In the genomic region with DNA sequence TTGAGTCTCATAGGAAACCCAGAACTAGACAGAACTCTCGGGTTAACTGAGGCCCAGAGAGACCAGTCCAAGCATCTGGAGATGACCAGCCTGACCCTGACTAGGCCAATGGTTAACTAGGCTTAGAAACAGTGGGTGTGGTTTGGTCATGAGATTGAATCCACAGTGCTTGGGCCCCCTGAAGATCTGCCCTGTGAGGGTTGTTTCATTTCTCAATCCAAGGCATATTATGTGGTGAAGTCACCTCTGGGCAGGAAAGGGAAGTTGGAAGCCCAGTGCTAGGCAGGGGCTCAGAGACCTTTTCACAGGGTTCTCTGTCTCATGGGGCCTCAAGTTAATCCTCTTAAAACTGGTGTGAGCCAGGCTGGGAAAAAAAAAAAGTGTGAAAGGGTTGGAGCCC, we compare ENCODE assay signal across 8 mouse cellular contexts. TPM values are rescaled to one million over a fixed set of nuclear protein-coding genes. Genes with fewer than 3 reads are reported as not detected.
DNase-seq lines count a peak whose midpoint lies in the region; ATAC-seq and TF ChIP-seq lines count a peak whose summit lies in the region.

No protein-coding gene starts in this region.

- no peaks in the 10 kb centered on the region for H3K36me3 ChIP-seq in heart, embryonic 15.5 days
- no peaks in the 10 kb centered on the region for H3K36me3 ChIP-seq in heart, adult 2 months (ENCODE audit: control insufficient read depth, insufficient read depth, low read length)
- peaks cover 23% of the 10 kb centered on the region; the same call in 1 of the 2 replicates for H3K36me3 ChIP-seq in intestine, postnatal 0 days (ENCODE audit: control insufficient read depth, insufficient read depth)
- peaks cover 14% of the 10 kb centered on the region; the same call in 1 of the 2 replicates for H3K36me3 ChIP-seq in midbrain, embryonic 13.5 days

- intact Hi-C loops in heart, adult 2 months (cut with DNase I) = no loop called here

- peak overlapping the region; percentile 95 for H3K4me3 ChIP-seq in heart, embryonic 15.5 days
- no peak overlapping the region for H3K4me3 ChIP-seq in heart, adult 2 months
- peak overlapping the region; percentile 78 for H3K4me3 ChIP-seq in intestine, postnatal 0 days (ENCODE audit: low read depth, low read length)
- peak overlapping the region; percentile 66 for H3K4me3 ChIP-seq in midbrain, embryonic 13.5 days (replicated peaks)

- no peak for TF ChIP-seq CTCF in heart, adult 2 months (IDR thresholded peaks at IDR 0.05)
- TF ChIP-seq CTCF in intestine, postnatal 0 days (IDR thresholded peaks at IDR 0.05; ENCODE audit: low read depth) = no peak

- no peaks in the 10 kb centered on the region for H3K9me3 ChIP-seq in heart, embryonic 15.5 days (replicated peaks)
- H3K9me3 ChIP-seq in intestine, postnatal 0 days (ENCODE audit: control insufficient read depth) = no peaks in the 10 kb centered on the region
- H3K9me3 ChIP-seq in midbrain, embryonic 13.5 days = no peaks in the 10 kb centered on the region

- TF ChIP-seq EP300 in heart, adult 2 months (IDR thresholded peaks at IDR 0.05; ENCODE audit: insufficient read depth, low read depth, low read length) = no peak

- H3K79me2 ChIP-seq in heart, adult 2 months (replicated peaks; ENCODE audit: control insufficient read depth, insufficient read depth, low read length) = no peaks in the 10 kb centered on the region

- TF ChIP-seq POLR2A in heart, adult 2 months (IDR thresholded peaks at IDR 0.05; ENCODE audit: insufficient read depth, low read depth, low read length) = no peak

- no peak for DNase-seq in heart, adult 2 months
- peak; percentile 87 for DNase-seq in adipocyte (ENCODE audit: low spot score)
- DNase-seq in thymus, postnatal 4 days = no peak
- DNase-seq in adrenal gland, postnatal 4 days (ENCODE audit: low spot score in 2 of 2) = no peak
- no peak for DNase-seq in left cerebral cortex, adult 18-20 months (ENCODE audit: low spot score in 2 of 2)

- 0 out of 2 replicates have a peak overlapping the region, but pooled peaks have one; percentile 95 for H3K9ac ChIP-seq in heart, embryonic 15.5 days
- no peak overlapping the region for H3K9ac ChIP-seq in heart, adult 2 months (ENCODE audit: low read depth, low read length)
- peak overlapping the region; percentile 44 for H3K9ac ChIP-seq in intestine, postnatal 0 days (ENCODE audit: low read depth, low read length)
- peak overlapping the region; percentile 87 for H3K9ac ChIP-seq in midbrain, embryonic 13.5 days (replicated peaks)

- no peak for ATAC-seq in heart, embryonic 15.5 days (replicated peaks; ENCODE audit: insufficient number of reproducible peaks, insufficient read depth, low FRiP score, low read depth)
- ATAC-seq in intestine, postnatal 0 days = peak; percentile 35
- ATAC-seq in midbrain, embryonic 13.5 days = no peak

- WGBS in heart, embryonic 15.5 days = 63% methylated on average over 1 of the region's 1 CpGs
- WGBS in heart, adult 2 months = 62% methylated on average over 1 of the region's 1 CpGs
- WGBS in intestine, postnatal 0 days = 47% methylated on average over 1 of the region's 1 CpGs
- WGBS in midbrain, embryonic 13.5 days = 63% methylated on average over 1 of the region's 1 CpGs

- H3K4me2 ChIP-seq in heart, embryonic 15.5 days = peak overlapping the region; percentile 98
- peak overlapping the region; percentile 95 for H3K4me2 ChIP-seq in intestine, postnatal 0 days (replicated peaks; ENCODE audit: low read depth)
- peak overlapping the region; percentile 99 for H3K4me2 ChIP-seq in midbrain, embryonic 13.5 days (replicated peaks)

- no peaks in the 10 kb centered on the region for H3K27me3 ChIP-seq in heart, embryonic 15.5 days
- no peaks in the 10 kb centered on the region for H3K27me3 ChIP-seq in heart, adult 2 months (ENCODE audit: control insufficient read depth, insufficient read depth, low read length)
- H3K27me3 ChIP-seq in intestine, postnatal 0 days (replicated peaks; ENCODE audit: control insufficient read depth, insufficient read depth, low read length) = no peaks in the 10 kb centered on the region
- peaks cover 20% of the 10 kb centered on the region for H3K27me3 ChIP-seq in midbrain, embryonic 13.5 days

- H3K27ac ChIP-seq in heart, embryonic 15.5 days = peak overlapping the region; percentile 78
- no peak overlapping the region for H3K27ac ChIP-seq in heart, adult 2 months
- H3K27ac ChIP-seq in intestine, postnatal 0 days (ENCODE audit: low read depth, low read length) = peak overlapping the region; percentile 87
- H3K27ac ChIP-seq in midbrain, embryonic 13.5 days = no peak overlapping the region

- H3K4me1 ChIP-seq in heart, embryonic 15.5 days (replicated peaks) = peaks cover 71% of the 10 kb centered on the region
- H3K4me1 ChIP-seq in heart, adult 2 months (ENCODE audit: control insufficient read depth, insufficient read depth, low read length) = peaks cover 9% of the 10 kb centered on the region
- H3K4me1 ChIP-seq in intestine, postnatal 0 days (replicated peaks; ENCODE audit: control insufficient read depth, insufficient read depth, low read length) = peaks cover 21% of the 10 kb centered on the region
- H3K4me1 ChIP-seq in midbrain, embryonic 13.5 days (replicated peaks) = peaks cover 49% of the 10 kb centered on the region

RNA-seq across cellular contexts. Expression of a gene that starts 1.6 kb away (rescaled TPM):
- polyA plus RNA-seq in heart, embryonic 15.5 days (2015; fragmentation: Nextera tagmentation; extraction: Ambion mirVana) = 11.7 and 22.3 TPM in 2 replicates
- 10 to 100 TPM; 10.6 to 11.1 TPM for total RNA-seq in heart, adult 2 months (2021)
- 9.6 and 10.5 TPM in 2 replicates for polyA plus RNA-seq in heart, adult 2 months (2012; rRNA removed)
- 29.6 and 32.8 TPM in 2 replicates for polyA plus RNA-seq in intestine, postnatal 0 days (2015; fragmentation: Nextera tagmentation; extraction: Ambion mirVana)
- polyA plus RNA-seq in midbrain, embryonic 13.5 days (2015; fragmentation: Nextera tagmentation; extraction: Ambion mirVana) = 8.8 and 10.1 TPM in 2 replicates
- total RNA-seq in adrenal gland, postnatal 4 days (2021) = 10 to 100 TPM; 21.2 to 22.0 TPM
- 10 to 100 TPM; 38.1 to 42.0 TPM for total RNA-seq in left cerebral cortex, adult 18-20 months (2021)

RNA-seq across cellular contexts. Expression of a gene that starts 6.8 kb away (rescaled TPM):
- polyA plus RNA-seq in heart, embryonic 15.5 days (2015; fragmentation: Nextera tagmentation; extraction: Ambion mirVana) = 0.81 and 2.2 TPM in 2 replicates
- total RNA-seq in heart, adult 2 months (2021) = 1 to 10 TPM in 1 of 2 experiments, under 1 TPM in 1; 0.64 to 1.1 TPM
- 0.32 and 1.2 TPM in 2 replicates for polyA plus RNA-seq in heart, adult 2 months (2012; rRNA removed)
- polyA plus RNA-seq in intestine, postnatal 0 days (2015; fragmentation: Nextera tagmentation; extraction: Ambion mirVana) = 0.85 and 1.5 TPM in 2 replicates
- 0.44 and 0.70 TPM in 2 replicates for polyA plus RNA-seq in midbrain, embryonic 13.5 days (2015; fragmentation: Nextera tagmentation; extraction: Ambion mirVana)
- total RNA-seq in adrenal gland, postnatal 4 days (2021) = 1 to 10 TPM; 6.3 to 8.2 TPM
- total RNA-seq in left cerebral cortex, adult 18-20 months (2021) = 1 to 10 TPM; 1.2 to 1.3 TPM

RNA-seq across cellular contexts. Expression of a gene that starts 8.6 kb away (rescaled TPM):
- 82.8 and 83.4 TPM in 2 replicates for polyA plus RNA-seq in heart, embryonic 15.5 days (2015; fragmentation: Nextera tagmentation; extraction: Ambion mirVana)
- total RNA-seq in heart, adult 2 months (2021) = 10 to 100 TPM; 55.6 to 58.1 TPM
- polyA plus RNA-seq in heart, adult 2 months (2012; rRNA removed) = 44.3 and 54.9 TPM in 2 replicates
- polyA plus RNA-seq in intestine, postnatal 0 days (2015; fragmentation: Nextera tagmentation; extraction: Ambion mirVana) = 99.8 and 111 TPM in 2 replicates
- 46.5 and 49.8 TPM in 2 replicates for polyA plus RNA-seq in midbrain, embryonic 13.5 days (2015; fragmentation: Nextera tagmentation; extraction: Ambion mirVana)
- total RNA-seq in adrenal gland, postnatal 4 days (2021) = 100 to 1,000 TPM; 107 to 108 TPM
- 10 to 100 TPM; 28.9 to 30.5 TPM for total RNA-seq in left cerebral cortex, adult 18-20 months (2021)

RNA-seq across cellular contexts. Expression of a gene that starts 15.8 kb away (rescaled TPM):
- 0.04 TPM in 1 of 2 replicates, not detected in the other for polyA plus RNA-seq in heart, embryonic 15.5 days (2015; fragmentation: Nextera tagmentation; extraction: Ambion mirVana)
- 1 to 10 TPM; 5.5 to 6.4 TPM for total RNA-seq in heart, adult 2 months (2021)
- polyA plus RNA-seq in heart, adult 2 months (2012; rRNA removed) = 4.7 and 4.8 TPM in 2 replicates
- 0.04 and 0.08 TPM in 2 replicates for polyA plus RNA-seq in intestine, postnatal 0 days (2015; fragmentation: Nextera tagmentation; extraction: Ambion mirVana)
- polyA plus RNA-seq in midbrain, embryonic 13.5 days (2015; fragmentation: Nextera tagmentation; extraction: Ambion mirVana) = not detected in 2 replicates
- total RNA-seq in adrenal gland, postnatal 4 days (2021) = 1 to 10 TPM; 2.3 to 2.6 TPM
- total RNA-seq in left cerebral cortex, adult 18-20 months (2021) = 1 to 10 TPM; 2.5 to 3.6 TPM

RNA-seq across cellular contexts. Expression of a gene that starts 19.5 kb away (rescaled TPM):
- 66.5 and 84.1 TPM in 2 replicates for polyA plus RNA-seq in heart, embryonic 15.5 days (2015; fragmentation: Nextera tagmentation; extraction: Ambion mirVana)
- 10 to 100 TPM; 29.9 to 31.5 TPM for total RNA-seq in heart, adult 2 months (2021)
- polyA plus RNA-seq in heart, adult 2 months (2012; rRNA removed) = 49.3 and 56.1 TPM in 2 replicates
- 40.8 and 45.2 TPM in 2 replicates for polyA plus RNA-seq in intestine, postnatal 0 days (2015; fragmentation: Nextera tagmentation; extraction: Ambion mirVana)
- polyA plus RNA-seq in midbrain, embryonic 13.5 days (2015; fragmentation: Nextera tagmentation; extraction: Ambion mirVana) = 127 and 133 TPM in 2 replicates
- total RNA-seq in adrenal gland, postnatal 4 days (2021) = 10 to 100 TPM; 69.1 to 70.7 TPM
- total RNA-seq in left cerebral cortex, adult 18-20 months (2021) = 10 to 100 TPM; 71.1 to 72.1 TPM

Comparison
In these comparisons a context has a peak if more than half of its experiments do, and no peak if none do; other contexts are left out.
1. H3K27ac ChIP-seq: peak in heart, embryonic 15.5 days (single experiment) and intestine, postnatal 0 days (single experiment); none in heart, adult 2 months (single experiment) and midbrain, embryonic 13.5 days (single experiment).
2. Peak in every context shown above with its lines, with median percentiles within 50 percentile points of each other: H3K4me2 ChIP-seq.